ENCODE assay signal across 25 mouse cellular contexts in the genomic region with DNA sequence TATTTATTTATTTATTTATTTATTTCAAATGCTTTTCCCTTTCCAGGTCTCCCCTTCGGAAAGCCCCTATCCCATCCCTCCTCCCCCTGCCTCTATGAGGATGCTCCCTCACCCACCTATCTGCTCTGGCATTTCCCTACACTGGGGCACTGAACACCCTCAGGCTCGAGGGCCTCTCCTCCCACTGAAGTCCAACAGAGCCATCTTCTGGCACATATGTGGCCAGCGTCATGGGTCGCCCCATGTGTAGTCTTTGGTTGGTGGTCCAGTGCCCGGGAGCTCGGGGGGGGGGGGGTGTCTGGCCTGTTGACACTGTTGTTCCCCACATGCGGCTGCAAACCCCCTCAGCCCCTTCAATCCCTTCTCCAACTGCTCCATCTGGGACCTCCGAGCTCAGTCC.
"Had no signal": no experiment of that assay in that cellular context is flagged by ENCODE, and none has a peak within 500 bp of the region (broad histone marks: within the 10 kb centered on the region; RNA-seq: fewer than 3 reads in every experiment).

No protein-coding gene starts in this region.

- H3K9me3 ChIP-seq: heart, embryonic 10.5 days; heart, embryonic 12.5 days; hindbrain, embryonic 12.5 days; intestine, embryonic 15.5 days; limb, embryonic 10.5 days; limb, embryonic 12.5 days; liver, embryonic 13.5 days had no signal

- H3K27ac ChIP-seq: gastrocnemius, adult 2 months; heart, embryonic 10.5 days; hindbrain, embryonic 12.5 days; intestine, embryonic 15.5 days; kidney, postnatal 0 days; layer of hippocampus, adult 2 months; left cerebral cortex, adult 2 months; limb, embryonic 10.5 days; limb, embryonic 12.5 days; liver, embryonic 13.5 days had no signal

- H3K4me2 ChIP-seq: hindbrain, embryonic 12.5 days; intestine, embryonic 15.5 days; limb, embryonic 12.5 days; liver, embryonic 11.5 days; liver, embryonic 13.5 days had no signal

- H3K4me1 ChIP-seq: heart, embryonic 10.5 days; heart, embryonic 12.5 days; intestine, embryonic 15.5 days; limb, embryonic 10.5 days; limb, embryonic 12.5 days; liver, embryonic 13.5 days had no signal

- DNase-seq: gastrocnemius, adult 2 months; gastrocnemius, postnatal 10 days; gastrocnemius, postnatal 25 days; heart, adult 18-20 months; heart, postnatal 10 days; heart, postnatal 4 days; kidney, adult 2 months; kidney, adult 9 months; kidney, postnatal 25 days; kidney, postnatal 4 days; liver; liver, embryonic 13.5 days had no signal

- H3K27me3 ChIP-seq: heart, embryonic 12.5 days; hindbrain, embryonic 12.5 days; intestine, embryonic 15.5 days; limb, embryonic 12.5 days; liver, embryonic 13.5 days had no signal

- H3K36me3 ChIP-seq: heart, embryonic 10.5 days; heart, embryonic 12.5 days; hindbrain, embryonic 12.5 days; intestine, embryonic 15.5 days; limb, embryonic 10.5 days; limb, embryonic 12.5 days; liver, embryonic 13.5 days had no signal

- H3K9ac ChIP-seq: heart, embryonic 12.5 days; hindbrain, embryonic 12.5 days; intestine, embryonic 15.5 days; limb, embryonic 12.5 days; liver, embryonic 13.5 days had no signal

- H3K4me3 ChIP-seq: gastrocnemius, adult 2 months; heart, embryonic 10.5 days; heart, embryonic 12.5 days; hindbrain, embryonic 12.5 days; intestine, embryonic 15.5 days; layer of hippocampus, adult 2 months; left cerebral cortex, adult 2 months; limb, embryonic 10.5 days; limb, embryonic 12.5 days; liver, embryonic 13.5 days had no signal

- ATAC-seq: hindbrain, embryonic 16.5 days; inflammation-experienced regulatory T-cells, adult 6 months; intestine, embryonic 15.5 days; intestine, postnatal 0 days had no signal
